ENCODE assay signal across 7 mouse cellular contexts in genomic region chr2:75786075-75786474, GRCm38 (mm10). TPM values are rescaled to one million over a fixed set of nuclear protein-coding genes. Genes with fewer than 3 reads are reported as not detected.
DNase-seq lines count a peak whose midpoint lies in the region; TF ChIP-seq lines count a peak whose summit lies in the region.

No protein-coding gene starts in this region.

- peak; percentile 22 to 48 for DNase-seq in left cerebral cortex, postnatal 10 days (ENCODE audit: extremely low spot score in 1 of 2, low spot score in 2 of 2)
- DNase-seq in left cerebral cortex, postnatal 36 days (ENCODE audit: low spot score in 2 of 2), result no peak
- peak; percentile 56 for DNase-seq in ES-E14 (ENCODE audit: low read depth, low spot score)
- DNase-seq in brain, adult 2 months (ENCODE audit: low read depth, low spot score), result peak; percentile 64
- peak; percentile 61 to 71 for DNase-seq in heart, postnatal 14 days
- peak; percentile 67 for DNase-seq in lung, postnatal 10 days
- DNase-seq in thymus, postnatal 10 days (ENCODE audit: low spot score in 2 of 2), result peak; percentile 50 to 71

- H3K27ac ChIP-seq in ES-E14 (ENCODE audit: insufficient read depth, low read depth, low read length, poor library complexity, severe bottlenecking), result no peak overlapping the region

- intact Hi-C loops in left cerebral cortex, postnatal 10 days (cut with DNase I), result loop anchor here (5.0 to 10.0 kb wide), 3 partner anchors 96 to 289 kb away; no protein-coding TSS in a partner anchor
- intact Hi-C loops in left cerebral cortex, postnatal 36 days (cut with DNase I), result loop anchor here (5.0 to 10.0 kb wide), 3 partner anchors 96 to 289 kb away; no protein-coding TSS in a partner anchor
- intact Hi-C loops in heart, postnatal 14 days (cut with DNase I), result loop anchor here (1.0 to 2.0 kb wide), 3 partner anchors 61 to 285 kb away; no protein-coding TSS in a partner anchor

- in situ Hi-C loops in ES-E14 (cut with MboI; ENCODE audit: low sequenced_read_pairs in 2 of 2, unreplicated experiment in 2 of 2), result loop anchor here in 1 of 2 experiments (10.0 kb wide), 2 partner anchors 179 to 181 kb away; no protein-coding TSS in a partner anchor

- H3K4me3 ChIP-seq in ES-E14 (ENCODE audit: insufficient read depth in 1 of 2, low read depth in 1 of 2, low read length in 2 of 2, poor library complexity in 1 of 2, severe bottlenecking in 1 of 2), result peak overlapping the region in 1 of 2 experiments; percentile 21; a peak in 1 of 4 replicates

- no peak overlapping the region for H3K9ac ChIP-seq in ES-E14 (ENCODE audit: insufficient read depth, low read depth, low read length, poor library complexity, severe bottlenecking)

- H3K36me3 ChIP-seq in ES-E14 (ENCODE audit: control insufficient read depth, insufficient read depth, low read length, poor library complexity, severe bottlenecking), result no peaks in the 10 kb centered on the region

- H3K9me3 ChIP-seq in ES-E14 (ENCODE audit: control insufficient read depth, insufficient read depth, low read depth, low read length), result no peaks in the 10 kb centered on the region

- H3K4me1 ChIP-seq in ES-E14 (ENCODE audit: control insufficient read depth in 2 of 2, insufficient read depth in 2 of 2, low read length in 2 of 2, poor library complexity in 1 of 2), result peaks cover 0 to 2% of the 10 kb centered on the region in 2 experiments; a peak in 1 of 4 replicates

TF ChIP-seq in ES-E14, 5 proteins besides CTCF, POLR2A, EP300 and RAD21:
- no peak for TF ChIP-seq CHD2 (IDR thresholded peaks at IDR 0.05; ENCODE audit: low read depth, low read length)
- peak; percentile 85 for TF ChIP-seq ZC3H11A (IDR thresholded peaks at IDR 0.05; ENCODE audit: borderline replicate concordance, low read depth, low read length)
- no peak for TF ChIP-seq ZNF384 (IDR thresholded peaks at IDR 0.05; ENCODE audit: low read depth, low read length)
- TF ChIP-seq HCFC1 (IDR thresholded peaks at IDR 0.05; ENCODE audit: borderline replicate concordance, insufficient read depth, low read length), result peak; percentile 32; the same call in 1 of the 2 replicates

RNA-seq across cellular contexts. Expression of gene Agps, which starts 45.9 kb away (rescaled TPM):
- total RNA-seq in left cerebral cortex, postnatal 10 days (2021), result 10 to 100 TPM; 60.4 to 62.3 TPM
- total RNA-seq in left cerebral cortex, postnatal 36 days (2021), result 10 to 100 TPM; 36.2 to 40.4 TPM
- total RNA-seq in ES-E14 (2012; rRNA removed), result 74.6 and 101 TPM in 2 replicates
- total RNA-seq in heart, postnatal 14 days (2021), result 10 to 100 TPM; 38.6 to 39.2 TPM

Comparison
In these comparisons a context has a peak if more than half of its experiments do, and no peak if none do; other contexts are left out.
1. DNase-seq: peak in left cerebral cortex, postnatal 10 days (2 of 2), ES-E14 (single experiment), brain, adult 2 months (single experiment), heart, postnatal 14 days (2 of 2), lung, postnatal 10 days (single experiment) and thymus, postnatal 10 days (2 of 2); none in left cerebral cortex, postnatal 36 days (0 of 2).